Mouse (Mus musculus) heart, embryonic 12.5 days (tissue): ENCODE results near the gene Sun3. TPM values are rescaled to one million over a fixed set of nuclear protein-coding genes. Genes with fewer than 3 reads are reported as not detected.

Source experiments
- ATAC-seq: fragments of 200-750 bp; cut with Nextera tagmentation; 2 replicates; pipeline ENCODE4 v1.8.0; 2017; ENCODE audit warnings: moderate TSS enrichment, moderate library complexity; ENCODE audit not compliant: insufficient number of reproducible peaks, low FRiP score
- H3K27ac ChIP-seq: fragments of 300-500 bp; sonication (generic); 2 replicates; pipeline ENCODE4 v1.5.1; 2016; ENCODE audit warnings: mild to moderate bottlenecking, moderate library complexity; ENCODE audit not compliant: poor library complexity, severe bottlenecking
- H3K27me3 ChIP-seq: fragments of 300-500 bp; sonication (generic); replicated peaks from 2 replicates; pipeline ENCODE4 v1.6.1; 2016; ENCODE audit warnings: mild to moderate bottlenecking, moderate library complexity
- H3K36me3 ChIP-seq: fragments of 300-500 bp; sonication (generic); 2 replicates; pipeline ENCODE4 v1.6.1; 2016; ENCODE audit warnings: mild to moderate bottlenecking, moderate library complexity
- H3K4me1 ChIP-seq: fragments of 300-500 bp; sonication (generic); replicated peaks from 2 replicates; pipeline ENCODE4 v1.6.1; 2016; ENCODE audit warnings: mild to moderate bottlenecking
- H3K4me2 ChIP-seq: fragments of 300-500 bp; sonication (generic); 2 replicates; pipeline ENCODE4 v1.6.1; 2016; ENCODE audit warnings: mild to moderate bottlenecking, moderate library complexity
- H3K4me3 ChIP-seq: fragments of 300-500 bp; sonication (generic); 2 replicates; pipeline ENCODE4 v1.5.1; 2016; ENCODE audit warnings: mild to moderate bottlenecking
- H3K9ac ChIP-seq: fragments of 300-500 bp; sonication (generic); 2 replicates; pipeline ENCODE4 v1.6.1; 2016; ENCODE audit warnings: mild to moderate bottlenecking, moderate library complexity
- H3K9me3 ChIP-seq: fragments of 300-500 bp; sonication (generic); replicated peaks from 2 replicates; pipeline ENCODE4 v1.6.1; 2016; ENCODE audit warnings: mild to moderate bottlenecking, moderate library complexity
- WGBS: fragments of 180-500 bp; shearing (Covaris S2); methylation state at CpG from one replicate; pipeline ENCODE4 v1.1.7; 2016; 5-methylcytosine and 5-hydroxymethylcytosine counted together
- polyA plus RNA-seq: library from polyadenylated mRNA; unstranded; fragments of >200 nt; fragmentation: Nextera tagmentation; extraction: Ambion mirVana; gene quantifications from 2 replicates; pipeline ENCODE4 v1.2.1, GENCODE M21; 2016

Sun3 gene
- polyA plus RNA-seq, 1 experiment from 2014 or later, result 0.61 TPM

DNA sequence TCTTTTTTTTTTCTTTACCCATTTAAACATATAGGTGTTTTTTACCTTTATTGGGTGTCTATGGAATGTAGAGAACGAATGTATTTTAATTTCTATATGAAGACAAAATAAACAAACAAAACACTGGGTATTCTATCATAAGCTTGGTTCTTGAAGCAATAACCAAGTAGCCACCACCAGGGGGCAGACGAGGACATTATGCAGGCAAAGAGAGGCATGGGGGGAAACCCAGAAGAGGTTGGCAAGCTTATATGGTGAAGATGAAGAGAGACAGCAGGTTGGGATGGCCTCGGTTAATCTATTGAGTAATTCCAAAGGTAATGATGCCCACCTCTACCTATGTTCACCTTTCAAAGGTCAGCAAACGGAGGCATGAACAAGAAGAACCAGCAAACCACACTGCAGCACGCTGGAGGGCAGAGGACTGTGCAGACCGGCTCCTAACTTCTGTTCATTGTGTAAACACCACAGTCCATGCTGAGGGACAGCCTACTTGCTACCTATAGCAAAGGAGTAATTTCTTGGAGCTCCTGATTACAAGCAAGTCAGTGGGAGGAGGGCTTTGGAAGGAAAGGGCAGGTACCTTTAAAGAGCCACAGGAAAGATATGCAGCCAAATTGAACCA is 65.4 kb downstream of the Sun3 start:
- WGBS, result 39% methylated on average over 6 of the region's 6 CpGs
- H3K27ac ChIP-seq, result no peak overlapping the region
- H3K4me2 ChIP-seq, result no peak overlapping the region
- no peaks in the 10 kb centered on the region for H3K36me3 ChIP-seq
- H3K4me3 ChIP-seq, result no peak overlapping the region
- H3K9me3 ChIP-seq, result no peaks in the 10 kb centered on the region
- ATAC-seq, result no peak
- H3K4me1 ChIP-seq, result peaks cover 15% of the 10 kb centered on the region
- H3K9ac ChIP-seq, result no peak overlapping the region
- 0 out of 2 replicates have a peak, but pooled peaks cover 5% of the 10 kb centered on the region for H3K27me3 ChIP-seq

DNA sequence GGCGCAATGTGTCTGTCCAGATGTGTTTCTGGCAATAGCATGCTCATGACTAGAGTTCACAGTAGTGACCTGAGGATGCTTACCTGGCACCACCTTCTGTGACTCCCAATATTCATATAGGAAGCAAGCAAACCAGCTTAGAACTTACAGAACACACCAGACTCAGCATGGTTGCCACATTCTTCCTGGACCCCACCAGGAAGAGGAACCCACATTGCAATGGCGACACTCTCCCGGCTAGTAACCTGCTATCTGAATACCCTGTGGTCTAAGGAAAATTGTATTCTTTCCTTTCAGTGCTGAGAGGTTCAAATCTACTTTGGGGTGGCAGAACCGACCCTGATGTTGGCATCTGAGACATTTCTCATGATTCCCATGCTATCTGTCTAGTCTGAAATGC is 70.6 kb downstream of the Sun3 start:
- no peak overlapping the region for H3K27ac ChIP-seq
- no peak overlapping the region for H3K4me3 ChIP-seq
- no peak overlapping the region for H3K4me2 ChIP-seq
- ATAC-seq, result no peak
- no peaks in the 10 kb centered on the region for H3K4me1 ChIP-seq
- no peak overlapping the region for H3K9ac ChIP-seq
- 80% methylated on average over 4 of the region's 4 CpGs for WGBS
- no peaks in the 10 kb centered on the region for H3K36me3 ChIP-seq
- no peaks in the 10 kb centered on the region for H3K9me3 ChIP-seq
- 0 out of 2 replicates have a peak, but pooled peaks cover 9% of the 10 kb centered on the region for H3K27me3 ChIP-seq

DNA sequence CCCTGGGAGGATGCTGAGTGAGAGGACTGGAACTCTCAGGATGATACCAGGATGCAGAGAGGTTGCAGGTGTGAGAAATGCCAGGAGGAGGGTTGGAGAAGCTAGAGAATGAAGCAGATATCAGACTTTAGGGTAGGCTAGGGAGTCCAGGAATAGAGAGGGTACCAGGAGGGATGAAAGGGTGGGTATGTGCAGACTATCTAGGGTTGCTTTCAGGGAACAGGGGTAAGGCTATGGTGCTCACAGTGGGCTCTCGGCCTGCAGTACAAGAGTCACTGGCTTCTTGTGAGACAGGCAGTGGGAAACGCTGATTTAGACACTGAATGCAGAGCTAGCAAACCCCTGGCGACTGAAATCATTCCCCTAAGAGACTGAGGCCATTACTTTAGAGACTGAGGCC is 75.6 kb downstream of the Sun3 start, which contains the start of gene Pkd1l1:
Pkd1l1 (minus strand) TSS at position 101 of the 400 bp plus-strand sequence.
- Histone ChIP-seq H3K9me3 (no peaks in the 10 kb centered on the region), H3K4me1 (no peaks in the 10 kb centered on the region), H3K27me3 (0 out of 2 replicates have a peak, but pooled peaks cover 9% of the 10 kb centered on the region), H3K4me3 (no peak within 1 kb of the TSS), H3K9ac (no peak within 1 kb of the TSS), H3K36me3 (no peaks in the 10 kb centered on the region), H3K4me2 (no peak within 1 kb of the TSS), H3K27ac (no peak within 1 kb of the TSS)
- 71% methylated on average over 3 of the region's 3 CpGs for WGBS
- ATAC-seq, result no peak

DNA sequence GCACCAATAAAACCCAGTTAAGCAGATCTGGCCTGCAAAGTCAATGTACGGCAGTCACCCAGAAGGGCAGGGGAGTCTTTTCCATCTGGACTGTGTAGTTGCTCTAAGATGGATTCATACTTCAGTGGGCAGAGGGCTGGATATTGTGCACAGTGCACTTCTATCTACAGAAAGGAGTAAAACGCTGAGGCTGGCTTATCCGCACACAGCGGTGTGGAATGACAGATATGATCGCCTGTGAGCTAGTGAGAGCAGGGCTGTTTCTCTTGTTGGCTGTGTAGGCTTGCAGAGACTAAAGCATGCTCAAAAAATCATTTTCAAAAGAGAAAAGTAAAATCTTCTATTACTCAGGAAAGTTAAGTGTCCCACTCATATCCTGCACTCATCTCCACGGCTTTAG is 76.7 kb downstream of the Sun3 start:
- Histone ChIP-seq H3K4me2 (no peak overlapping the region), H3K36me3 (no peaks in the 10 kb centered on the region), H3K9ac (no peak overlapping the region), H3K4me1 (no peaks in the 10 kb centered on the region), H3K4me3 (no peak overlapping the region), H3K9me3 (no peaks in the 10 kb centered on the region), H3K27me3 (0 out of 2 replicates have a peak, but pooled peaks cover 6% of the 10 kb centered on the region), H3K27ac (no peak overlapping the region)
- no peak for ATAC-seq
- WGBS, result 46% methylated on average over 6 of the region's 6 CpGs

DNA sequence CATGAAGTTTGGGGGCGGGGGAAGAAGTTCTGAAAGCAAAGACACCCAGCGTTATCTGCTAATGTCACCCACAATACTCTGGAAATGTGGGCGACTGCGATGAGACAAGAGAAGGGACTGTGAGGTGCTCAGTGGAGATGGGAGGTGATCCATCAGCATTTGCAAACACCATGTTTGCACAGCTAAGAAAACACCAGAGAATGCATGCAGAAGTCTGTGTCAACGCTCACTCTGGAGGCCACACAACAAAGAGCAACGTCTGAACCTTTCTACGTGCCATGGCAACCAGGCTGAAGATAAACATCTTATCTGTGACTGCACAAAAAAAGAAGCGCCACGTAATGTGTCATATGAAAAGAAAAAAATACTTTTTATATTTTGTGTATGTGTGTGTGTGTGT is 78.3 kb downstream of the Sun3 start:
- no peak for ATAC-seq
- H3K9me3 ChIP-seq, result no peaks in the 10 kb centered on the region
- no peaks in the 10 kb centered on the region for H3K36me3 ChIP-seq
- no peak overlapping the region for H3K27ac ChIP-seq
- no peak overlapping the region for H3K4me3 ChIP-seq
- H3K4me1 ChIP-seq, result no peaks in the 10 kb centered on the region
- WGBS, result 60% methylated on average over 9 of the region's 9 CpGs
- no peak overlapping the region for H3K4me2 ChIP-seq
- 0 out of 2 replicates have a peak, but pooled peaks cover 6% of the 10 kb centered on the region for H3K27me3 ChIP-seq
- no peak overlapping the region for H3K9ac ChIP-seq

DNA sequence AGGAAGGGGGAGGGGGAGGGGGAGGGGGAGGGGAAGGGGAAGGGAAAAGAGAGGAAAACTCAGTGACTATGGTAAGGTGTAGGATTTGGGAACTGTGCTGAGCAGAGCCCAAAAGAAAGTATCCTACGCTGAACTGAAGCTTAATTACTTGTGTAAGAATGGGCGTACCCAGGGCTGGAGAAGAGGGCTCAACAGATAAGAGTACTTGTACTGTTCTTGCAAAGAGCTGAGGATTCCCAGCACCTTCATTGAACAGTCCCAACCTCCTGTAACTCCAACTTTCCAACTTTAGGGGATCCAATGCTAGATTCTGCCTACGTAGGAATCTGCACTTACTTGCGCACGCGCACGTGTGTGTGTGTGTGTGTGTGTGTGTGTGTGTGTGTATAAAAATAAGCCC is 80.7 kb downstream of the Sun3 start:
- 90% methylated on average over 7 of the region's 7 CpGs for WGBS
- Histone ChIP-seq H3K36me3 (no peaks in the 10 kb centered on the region), H3K27ac (no peak overlapping the region), H3K4me3 (no peak overlapping the region), H3K9ac (no peak overlapping the region), H3K9me3 (no peaks in the 10 kb centered on the region), H3K4me1 (no peaks in the 10 kb centered on the region), H3K27me3 (no peaks in the 10 kb centered on the region), H3K4me2 (no peak overlapping the region)
- ATAC-seq, result no peak

Other genes starting within 250 kb of the Sun3 start
- gene Pkd1l1, start 75.7 kb downstream of the Sun3 start, polyA plus RNA-seq, result 0.04 and 0.05 TPM in 2 replicates
- 14.7 and 16.2 TPM in 2 replicates for gene Hus1, start 37.8 kb downstream of the Sun3 start, polyA plus RNA-seq
- gene Gm11992, start 397 bp downstream of the Sun3 start, polyA plus RNA-seq, result 3.1 and 3.3 TPM in 2 replicates
- 23.3 and 25.1 TPM in 2 replicates for gene Upp1, start 69.1 kb upstream of the Sun3 start, polyA plus RNA-seq
- 0.01 TPM in 2 replicates for gene Abca13, start 143.0 kb upstream of the Sun3 start, polyA plus RNA-seq